Mouse (Mus musculus) intestine, embryonic 15.5 days (tissue): ENCODE results near the gene Sebox. TPM values are rescaled to one million over a fixed set of nuclear protein-coding genes. Genes with fewer than 3 reads are reported as not detected.

Experiments used
- ATAC-seq: fragments of 200-750 bp; cut with Nextera tagmentation; 2 replicates; pipeline ENCODE4 v1.8.0; 2017; ENCODE audit warnings: moderate TSS enrichment, moderate library complexity
- H3K27ac ChIP-seq: fragments of 300-500 bp; sonication (generic); 2 replicates; pipeline ENCODE4 v1.5.1; 2015; ENCODE audit warnings: mild to moderate bottlenecking, inconsistent platforms
- H3K27me3 ChIP-seq: fragments of 300-500 bp; sonication (generic); replicated peaks from 2 replicates; pipeline ENCODE4 v1.6.1; 2015; ENCODE audit warnings: inconsistent platforms
- H3K36me3 ChIP-seq: fragments of 300-500 bp; sonication (generic); 2 replicates; pipeline ENCODE4 v1.6.1; 2015; ENCODE audit warnings: inconsistent platforms
- H3K4me1 ChIP-seq: fragments of 300-500 bp; sonication (generic); replicated peaks from 2 replicates; pipeline ENCODE4 v1.6.1; 2015; ENCODE audit warnings: inconsistent platforms
- H3K4me2 ChIP-seq: fragments of 300-500 bp; sonication (generic); replicated peaks from 2 replicates; pipeline ENCODE4 v1.6.1; 2015; ENCODE audit warnings: mild to moderate bottlenecking, inconsistent platforms
- H3K4me3 ChIP-seq: fragments of 300-500 bp; sonication (generic); replicated peaks from 2 replicates; pipeline ENCODE4 v1.5.1; 2015; ENCODE audit warnings: inconsistent platforms
- H3K9ac ChIP-seq: fragments of 300-500 bp; sonication (generic); 2 replicates; pipeline ENCODE4 v1.6.1; 2015; ENCODE audit warnings: inconsistent platforms
- H3K9me3 ChIP-seq: fragments of 300-500 bp; sonication (generic); 2 replicates; pipeline ENCODE4 v1.6.1; 2016; ENCODE audit warnings: inconsistent platforms
- WGBS: fragments of 180-500 bp; shearing (Covaris S2); methylation state at CpG from one replicate; pipeline ENCODE4 v1.1.7; 2015; 5-methylcytosine and 5-hydroxymethylcytosine counted together
- polyA plus RNA-seq: library from polyadenylated mRNA; unstranded; fragments of >200 nt; fragmentation: Nextera tagmentation; extraction: Ambion mirVana; gene quantifications from 2 replicates; pipeline ENCODE4 v1.2.1, GENCODE M21; 2015

The Sebox gene
- polyA plus RNA-seq, 1 experiment from 2014 or later, result not detected

GRCm38 (mm10) chr11:78500623-78501202 is 2.5 kb upstream of the Sebox start:
- H3K9ac ChIP-seq, result no peak overlapping the region
- 65% methylated on average over 9 of the region's 9 CpGs for WGBS
- peaks cover 18% of the 10 kb centered on the region for H3K27me3 ChIP-seq
- H3K4me3 ChIP-seq, result no peak overlapping the region
- H3K36me3 ChIP-seq, result no peaks in the 10 kb centered on the region
- peaks cover 10% of the 10 kb centered on the region; the same call in 1 of the 2 replicates for H3K4me1 ChIP-seq
- H3K27ac ChIP-seq, result no peak overlapping the region
- ATAC-seq, result no peak
- no peak overlapping the region for H3K4me2 ChIP-seq
- no peaks in the 10 kb centered on the region for H3K9me3 ChIP-seq

- Histone ChIP-seq H3K4me3 (no peak overlapping the region), H3K4me2 (no peak overlapping the region), H3K4me1 (peaks cover 10% of the 10 kb centered on the region; the same call in 1 of the 2 replicates), H3K9ac (no peak overlapping the region), H3K9me3 (no peaks in the 10 kb centered on the region), H3K36me3 (no peaks in the 10 kb centered on the region), H3K27ac (no peak overlapping the region), H3K27me3 (peaks cover 12% of the 10 kb centered on the region)
- ATAC-seq, result no peak
- 76% methylated on average over 20 of the region's 20 CpGs for WGBS
These were observed 1.7 kb upstream of the Sebox start for GRCm38 (mm10) chr11:78501529-78501928.

- 77% methylated on average over 3 of the region's 3 CpGs for WGBS
- no peak for ATAC-seq
- no peak overlapping the region for H3K9ac ChIP-seq
- peaks cover 11% of the 10 kb centered on the region; the same call in 1 of the 2 replicates for H3K36me3 ChIP-seq
- 0 out of 2 replicates have a peak, but pooled peaks cover 3% of the 10 kb centered on the region for H3K4me1 ChIP-seq
- no peaks in the 10 kb centered on the region for H3K9me3 ChIP-seq
- no peak overlapping the region for H3K4me3 ChIP-seq
- H3K27me3 ChIP-seq, result no peaks in the 10 kb centered on the region; the same call in 1 of the 2 replicates
- no peak overlapping the region for H3K4me2 ChIP-seq
- no peak overlapping the region for H3K27ac ChIP-seq
These were observed 2.2 kb downstream of the Sebox start for GRCm38 (mm10) chr11:78505430-78505829.

- 77% methylated on average over 5 of the region's 5 CpGs for WGBS
These were observed 5.9 kb downstream of the Sebox start for GRCm38 (mm10) chr11:78509148-78509547.

GRCm38 (mm10) chr11:78512025-78512957 is 9.0 kb downstream of the Sebox start, which contains the start of the genes Tmem199 and Poldip2:
Gene Tmem199 (minus strand): TSS chr11:78512172.
Gene Poldip2 (plus strand): TSS chr11:78512193.
- Histone ChIP-seq H3K9me3 (no peaks in the 10 kb centered on the region), H3K27me3 (no peaks in the 10 kb centered on the region), H3K4me3 (peak within 1 kb of the TSS; percentile 70), H3K4me1 (peaks cover 12% of the 10 kb centered on the region), H3K36me3 (peaks cover 32% of the 10 kb centered on the region), H3K4me2 (peak within 1 kb of the TSS; percentile 86), H3K27ac (peak within 1 kb of the TSS; percentile 68), H3K9ac (peak within 1 kb of the TSS; percentile 89)
- peak; percentile 99 for ATAC-seq
- under 1% methylated on average over 54 of the region's 67 CpGs for WGBS

More at GRCm38 (mm10) chr11:78509148-78509547, 5.9 kb downstream of the Sebox start:
- Histone ChIP-seq H3K4me3 (no peak overlapping the region), H3K27me3 (no peaks in the 10 kb centered on the region), H3K27ac (no peak overlapping the region), H3K9ac (no peak overlapping the region), H3K36me3 (peaks cover 11% of the 10 kb centered on the region; the same call in 1 of the 2 replicates), H3K4me1 (peaks cover 12% of the 10 kb centered on the region), H3K9me3 (no peaks in the 10 kb centered on the region), H3K4me2 (no peak overlapping the region)
- ATAC-seq, result no peak

GRCm38 (mm10) chr11:78513106-78513790 is 10.0 kb downstream of the Sebox start:
- H3K9me3 ChIP-seq, result no peaks in the 10 kb centered on the region
- H3K4me1 ChIP-seq, result peaks cover 12% of the 10 kb centered on the region
- peak overlapping the region; percentile 89; the same call in 1 of the 2 replicates for H3K9ac ChIP-seq
- H3K27me3 ChIP-seq, result no peaks in the 10 kb centered on the region
- WGBS, result 75% methylated on average over 3 of the region's 3 CpGs
- no peak for ATAC-seq
- peaks cover 34% of the 10 kb centered on the region for H3K36me3 ChIP-seq
- peak overlapping the region; percentile 86 for H3K4me2 ChIP-seq
- no peak overlapping the region for H3K27ac ChIP-seq
- H3K4me3 ChIP-seq, result peak overlapping the region; percentile 70

- no peaks in the 10 kb centered on the region for H3K9me3 ChIP-seq
- 67% methylated on average over 2 of the region's 2 CpGs for WGBS
These were observed 12.5 kb downstream of the Sebox start for GRCm38 (mm10) chr11:78515549-78516325.

GRCm38 (mm10) chr11:78518931-78519330 is 15.7 kb downstream of the Sebox start:
- Histone ChIP-seq H3K9me3 (no peaks in the 10 kb centered on the region), H3K27ac (no peak overlapping the region), H3K4me3 (no peak overlapping the region), H3K9ac (no peak overlapping the region), H3K27me3 (no peaks in the 10 kb centered on the region), H3K4me1 (no peaks in the 10 kb centered on the region), H3K36me3 (peaks cover 76% of the 10 kb centered on the region), H3K4me2 (no peak overlapping the region)
- 89% methylated on average over 10 of the region's 10 CpGs for WGBS
- no peak for ATAC-seq

More at GRCm38 (mm10) chr11:78515549-78516325, 12.5 kb downstream of the Sebox start:
- Histone ChIP-seq H3K4me3 (no peak overlapping the region), H3K4me1 (peaks cover 12% of the 10 kb centered on the region), H3K9ac (no peak overlapping the region), H3K27me3 (no peaks in the 10 kb centered on the region), H3K36me3 (peaks cover 46% of the 10 kb centered on the region), H3K27ac (no peak overlapping the region), H3K4me2 (no peak overlapping the region)
- ATAC-seq, result no peak

- peaks cover 71% of the 10 kb centered on the region for H3K36me3 ChIP-seq
These were observed 18.6 kb downstream of the Sebox start for GRCm38 (mm10) chr11:78521880-78522279.

GRCm38 (mm10) chr11:78522481-78522997 is 19.3 kb downstream of the Sebox start:
- H3K4me2 ChIP-seq, result no peak overlapping the region
- WGBS, result 79% methylated on average over 1 of the region's 1 CpGs
- no peak overlapping the region for H3K9ac ChIP-seq
- H3K27me3 ChIP-seq, result no peaks in the 10 kb centered on the region
- no peak overlapping the region for H3K27ac ChIP-seq
- H3K9me3 ChIP-seq, result no peaks in the 10 kb centered on the region
- H3K4me1 ChIP-seq, result no peaks in the 10 kb centered on the region
- no peak overlapping the region for H3K4me3 ChIP-seq
- no peak for ATAC-seq
- peaks cover 73% of the 10 kb centered on the region for H3K36me3 ChIP-seq

More at GRCm38 (mm10) chr11:78521880-78522279, 18.6 kb downstream of the Sebox start:
- no peaks in the 10 kb centered on the region for H3K27me3 ChIP-seq
- H3K4me1 ChIP-seq, result no peaks in the 10 kb centered on the region
- 85% methylated on average over 3 of the region's 3 CpGs for WGBS
- ATAC-seq, result no peak
- H3K9ac ChIP-seq, result no peak overlapping the region
- H3K4me2 ChIP-seq, result no peak overlapping the region
- H3K27ac ChIP-seq, result no peak overlapping the region
- no peaks in the 10 kb centered on the region for H3K9me3 ChIP-seq
- no peak overlapping the region for H3K4me3 ChIP-seq

GRCm38 (mm10) chr11:78523241-78523955 is 20.2 kb downstream of the Sebox start:
- Histone ChIP-seq H3K36me3 (peaks cover 75% of the 10 kb centered on the region), H3K4me3 (no peak overlapping the region), H3K27ac (no peak overlapping the region), H3K4me2 (no peak overlapping the region), H3K27me3 (no peaks in the 10 kb centered on the region), H3K9ac (no peak overlapping the region), H3K9me3 (no peaks in the 10 kb centered on the region), H3K4me1 (no peaks in the 10 kb centered on the region)
- no peak for ATAC-seq
- 87% methylated on average over 9 of the region's 9 CpGs for WGBS
